Mouse (Mus musculus) urinary bladder, postnatal 4 days (tissue): ENCODE results near the gene Ngdn.
"Not testable (repeated sequence)": the region's sequence is repeated elsewhere in the genome, so short reads cannot be mapped to it uniquely, and the experiment has no call there.

ENCODE experiments used
- DNase-seq, 2 experiments: peaks; one replicate each; pipeline ENCODE4 v3.0.0; 2021 to 2022; ENCODE audit warnings: low spot score in 2 of 2

The Ngdn gene

DNA sequence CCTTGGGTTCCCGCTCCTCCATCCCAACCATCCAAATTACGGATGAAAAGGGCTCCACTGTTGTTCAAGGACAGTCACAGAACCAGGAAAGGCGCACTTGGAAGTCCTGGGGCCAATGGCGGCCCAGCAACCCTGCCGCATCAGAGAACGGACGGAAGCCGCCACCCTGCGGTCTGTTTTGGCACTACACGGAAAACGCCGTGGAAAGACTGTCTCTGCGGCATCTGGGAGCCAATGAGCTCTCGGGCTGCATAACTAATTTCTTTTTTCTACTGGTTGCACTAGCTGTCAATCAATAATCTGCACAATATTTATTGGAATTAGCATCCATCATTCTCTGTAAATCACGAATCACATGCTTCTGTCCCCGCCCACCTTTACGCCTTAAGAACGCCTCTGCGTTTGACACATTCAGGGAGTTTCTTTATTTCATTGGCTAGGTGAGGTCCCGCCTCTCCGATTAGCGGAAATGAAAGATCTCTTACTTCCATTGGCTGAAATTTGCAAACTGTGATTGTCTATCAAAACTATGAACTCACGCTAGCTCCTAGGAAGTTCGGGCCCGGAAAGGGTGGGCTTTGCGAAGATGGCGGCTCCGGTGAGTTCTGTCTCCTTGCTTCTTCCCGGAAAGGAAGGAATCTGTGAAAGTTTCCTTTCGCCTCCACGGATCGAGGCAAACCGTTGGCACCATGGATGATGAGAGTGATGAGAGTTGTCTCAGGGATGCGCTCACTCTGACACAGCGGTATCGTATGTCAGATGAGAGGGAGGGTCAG is at the start of gene Ngdn:
Ngdn (plus strand) TSS at position 464 of the 776 bp plus-strand sequence.
- peak; percentile 97 for DNase-seq

DNA sequence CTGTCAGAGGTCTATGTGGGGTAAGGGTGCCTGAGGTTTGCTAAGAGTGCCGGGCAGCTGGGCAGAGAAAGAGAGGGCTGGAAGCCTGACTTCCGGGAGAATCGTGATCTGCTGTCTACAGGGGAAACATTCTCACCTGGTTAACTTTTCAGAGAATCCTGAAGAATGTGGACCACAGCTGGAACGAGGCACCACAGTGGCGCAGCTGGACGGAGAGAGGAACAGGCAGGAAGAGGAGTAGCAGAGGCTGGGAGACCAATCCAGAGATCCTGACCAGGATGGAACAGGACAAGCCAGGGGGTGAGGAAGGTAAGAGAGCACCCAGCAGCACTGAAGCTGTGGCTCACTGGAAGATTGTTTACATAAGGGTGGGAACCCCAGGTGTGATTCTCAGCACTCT is 49.6 kb upstream of the Ngdn start:
- DNase-seq, result no peak

DNA sequence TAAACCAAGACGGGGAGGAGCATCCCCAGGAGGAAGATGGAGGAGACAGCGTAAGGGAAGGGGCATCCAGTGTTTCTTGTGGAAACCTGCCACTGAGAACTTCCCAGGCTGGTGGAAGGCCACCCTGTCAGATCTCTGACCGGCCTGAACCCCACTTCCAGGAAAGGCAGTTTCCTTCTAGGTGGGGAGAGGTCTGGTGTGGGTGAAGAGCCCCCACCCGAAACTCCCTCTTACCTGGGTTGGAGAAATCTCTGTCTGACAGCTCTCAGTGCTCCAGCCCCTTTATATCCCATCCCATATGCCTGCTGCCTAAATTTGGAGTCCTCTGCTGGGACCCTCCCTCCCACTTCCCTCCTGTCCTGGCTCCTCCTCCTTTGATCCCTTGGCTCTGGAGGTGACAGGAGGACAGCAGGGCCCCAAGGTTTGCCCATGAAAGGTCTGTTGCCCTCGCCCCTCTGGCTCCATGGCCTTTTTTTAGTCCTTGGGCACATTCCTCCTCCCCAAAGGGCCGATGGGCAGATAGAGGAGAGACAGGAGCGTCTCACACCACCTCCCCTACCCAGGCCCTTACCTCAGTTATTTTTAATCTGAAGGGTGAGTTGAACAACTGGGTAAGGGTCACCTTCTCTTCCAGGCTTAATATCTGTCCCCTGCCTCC is 48.8 kb upstream of the Ngdn start, which contains the start of gene Myh6:
Myh6 (minus strand) TSS at position 608 of the 658 bp plus-strand sequence.
- DNase-seq, result no peak

DNA sequence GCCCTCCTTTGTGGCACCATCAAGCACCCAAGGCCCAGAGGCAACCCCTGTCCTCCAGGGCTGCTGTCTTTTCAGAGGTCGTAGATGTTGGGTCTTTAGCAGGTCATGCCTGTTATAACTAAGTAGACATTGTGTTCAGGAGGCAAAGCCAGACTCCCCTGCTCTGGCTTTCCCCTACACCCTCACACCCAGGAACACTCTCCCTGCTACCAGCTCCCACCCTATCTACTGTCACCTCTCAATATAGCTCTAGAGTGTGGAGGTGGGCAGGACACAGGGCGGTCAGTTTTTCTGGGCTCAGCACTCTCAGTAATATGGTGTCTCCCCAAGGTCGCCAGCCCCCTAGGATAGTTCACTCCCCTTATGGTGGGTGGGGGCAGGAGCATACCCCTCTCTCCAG is 47.4 kb upstream of the Ngdn start:
- DNase-seq, result no peak

DNA sequence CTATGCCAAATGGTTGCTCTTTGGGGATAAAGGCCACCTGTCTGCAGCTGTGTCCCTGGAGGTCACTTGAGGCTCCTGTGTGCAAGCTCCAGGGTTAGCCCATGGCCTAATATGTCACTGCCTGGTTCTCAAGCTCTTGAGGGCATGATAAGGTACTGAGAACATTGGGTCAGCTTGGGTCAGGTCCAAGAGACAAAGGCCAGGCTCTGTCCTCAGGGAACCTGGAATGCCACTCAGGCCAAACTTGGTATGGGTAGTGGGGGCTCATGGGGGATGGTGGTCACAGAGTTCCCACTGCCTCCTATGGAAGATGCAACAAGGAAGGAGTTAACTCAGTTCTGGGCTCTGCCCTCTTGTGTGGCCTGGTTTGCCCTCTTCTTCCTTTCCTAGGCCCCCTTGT is 46.9 kb upstream of the Ngdn start:
- no peak for DNase-seq

DNA sequence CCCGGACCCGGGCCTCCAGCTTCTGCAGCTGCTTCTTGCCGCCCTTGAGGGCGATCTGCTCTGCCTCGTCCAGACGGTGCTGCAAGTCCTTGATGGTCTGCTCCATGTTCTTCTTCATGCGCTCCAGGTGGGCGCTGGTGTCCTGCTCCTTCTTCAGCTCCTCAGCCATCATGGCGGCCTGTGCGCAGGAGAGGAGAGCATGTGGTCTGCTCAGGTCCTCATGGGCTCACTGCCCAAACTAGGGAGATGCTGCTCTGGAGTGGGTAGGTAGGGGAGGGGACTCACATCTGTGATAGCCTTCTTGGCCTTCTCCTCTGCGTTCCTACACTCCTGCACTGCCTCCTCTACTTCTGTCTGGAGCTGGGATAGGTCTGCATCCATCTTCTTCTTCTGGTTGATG is 42.5 kb upstream of the Ngdn start:
- not testable (repeated sequence) for DNase-seq

DNA sequence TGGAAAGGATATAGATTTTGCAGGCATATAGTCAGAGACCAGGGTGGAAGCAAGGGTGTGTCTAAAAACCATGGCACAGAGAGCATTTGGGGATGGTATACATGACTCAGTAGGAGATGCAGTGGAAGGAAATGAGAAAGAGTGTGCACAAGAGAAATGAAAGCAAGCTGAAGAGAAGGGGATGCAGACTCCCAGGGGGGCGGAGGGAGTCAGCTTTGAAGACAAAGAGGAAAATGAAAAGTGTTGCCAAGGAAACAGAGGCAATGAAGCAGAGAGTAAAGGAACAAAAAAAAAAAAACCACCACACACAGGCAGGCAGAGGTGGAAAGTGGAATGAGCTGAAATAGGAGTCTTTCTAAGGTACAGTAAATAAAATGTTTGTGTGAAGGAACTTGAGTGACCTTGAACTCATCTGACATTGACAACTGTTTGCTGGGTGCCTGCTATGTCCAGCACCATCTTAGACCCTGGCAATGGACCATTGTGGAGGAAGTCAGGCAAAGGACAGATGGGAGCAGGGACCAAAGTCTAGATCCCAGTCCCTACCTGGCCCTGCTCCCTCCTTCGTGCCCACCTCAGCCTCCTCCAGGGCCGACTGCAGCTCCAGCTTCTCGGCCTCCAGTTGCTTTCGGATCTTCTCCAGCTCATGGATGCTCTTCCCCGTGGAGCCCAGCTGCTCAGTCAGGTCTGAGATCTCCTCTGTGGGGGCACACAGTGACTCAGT is 41.0 kb upstream of the Ngdn start:
- no peak for DNase-seq

DNA sequence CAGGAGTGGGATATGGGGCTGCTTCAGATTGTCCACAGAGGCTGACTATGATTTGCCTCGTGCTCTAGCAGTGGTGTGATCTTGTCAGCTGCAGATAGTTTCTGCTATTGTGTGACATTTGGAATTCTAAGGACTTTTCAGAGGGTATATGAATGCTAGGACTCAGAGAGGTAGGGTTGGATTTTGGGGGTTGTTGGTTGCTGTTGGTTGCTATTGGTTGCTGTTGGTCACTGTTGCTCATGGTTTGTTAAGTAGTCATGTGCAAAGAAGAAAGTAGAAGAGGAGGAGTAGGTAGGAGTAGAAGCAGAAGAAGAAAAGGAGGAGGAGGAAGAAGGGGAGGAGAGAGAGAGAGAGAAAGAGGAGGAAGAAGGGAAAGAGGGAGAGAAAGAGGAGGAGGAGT is 38.6 kb upstream of the Ngdn start, which contains the start of gene Gm17428:
Gm17428 (plus strand) TSS at position 301 of the 400 bp plus-strand sequence.
- DNase-seq, result no peak

DNA sequence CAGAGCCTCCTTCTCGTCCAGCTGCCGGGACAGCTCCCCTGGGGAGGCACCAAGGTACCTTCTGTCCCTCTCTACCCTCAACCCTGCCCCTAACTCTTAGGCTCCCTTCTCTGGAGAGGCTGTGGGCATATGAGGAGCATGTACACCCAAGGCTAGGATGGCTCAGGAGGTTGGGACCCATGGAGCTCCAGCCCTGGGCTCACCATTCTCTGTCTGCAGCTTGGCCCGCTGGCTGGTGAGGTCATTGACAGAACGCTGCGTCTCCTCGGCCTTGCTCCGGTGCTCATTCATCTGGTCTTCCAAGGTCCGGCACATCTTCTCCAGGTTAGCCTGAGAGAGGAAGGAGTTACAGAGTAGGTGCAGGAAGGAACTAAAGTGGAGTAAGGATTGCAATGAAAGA is 36.6 kb upstream of the Ngdn start:
- DNase-seq, result no peak

DNA sequence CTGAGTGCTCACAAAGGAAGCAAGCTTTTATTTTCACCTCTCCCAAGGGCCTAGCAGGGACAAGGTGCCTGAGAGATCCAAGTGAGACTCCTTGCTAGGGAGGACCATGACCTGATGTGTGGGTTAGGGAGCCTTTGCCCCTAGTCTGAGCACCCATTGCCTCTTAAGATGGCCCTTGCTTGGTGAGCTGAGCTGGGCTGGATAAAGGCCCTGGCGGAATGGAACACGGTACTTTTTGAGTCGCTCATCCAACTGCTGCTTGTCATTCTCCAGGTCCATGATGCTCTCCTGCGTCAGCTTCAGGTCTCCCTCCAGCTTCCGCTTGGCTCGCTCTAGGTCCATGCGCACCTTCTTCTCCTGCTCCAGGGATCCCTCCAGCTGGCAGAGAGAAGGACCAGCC is 33.3 kb upstream of the Ngdn start:
- no peak for DNase-seq

DNA sequence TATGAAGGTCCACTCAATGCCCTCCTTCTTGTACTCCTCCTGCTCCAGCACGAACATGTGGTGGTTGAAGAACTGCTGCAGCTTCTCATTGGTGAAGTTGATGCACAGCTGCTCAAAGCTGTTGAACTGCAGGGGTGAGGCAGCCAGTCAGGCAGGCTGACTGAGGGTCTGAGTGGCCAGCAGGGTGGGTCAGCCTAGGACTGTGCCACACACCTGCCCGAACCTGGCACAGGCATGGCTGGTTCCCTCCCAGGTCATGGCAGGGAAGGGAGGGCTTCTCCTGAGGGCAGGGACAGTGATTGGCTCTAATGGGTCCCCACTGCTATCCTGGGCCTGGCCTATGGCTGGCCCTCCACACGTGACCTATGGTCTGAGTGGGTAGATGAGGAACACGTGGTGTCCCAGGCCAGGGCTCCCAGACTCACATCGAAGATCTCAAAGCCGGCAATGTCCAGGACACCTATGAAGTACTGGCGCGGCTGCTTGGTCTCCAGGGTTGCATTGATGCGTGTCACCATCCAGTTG is 26.8 kb upstream of the Ngdn start:
- DNase-seq, result not testable (repeated sequence)

DNA sequence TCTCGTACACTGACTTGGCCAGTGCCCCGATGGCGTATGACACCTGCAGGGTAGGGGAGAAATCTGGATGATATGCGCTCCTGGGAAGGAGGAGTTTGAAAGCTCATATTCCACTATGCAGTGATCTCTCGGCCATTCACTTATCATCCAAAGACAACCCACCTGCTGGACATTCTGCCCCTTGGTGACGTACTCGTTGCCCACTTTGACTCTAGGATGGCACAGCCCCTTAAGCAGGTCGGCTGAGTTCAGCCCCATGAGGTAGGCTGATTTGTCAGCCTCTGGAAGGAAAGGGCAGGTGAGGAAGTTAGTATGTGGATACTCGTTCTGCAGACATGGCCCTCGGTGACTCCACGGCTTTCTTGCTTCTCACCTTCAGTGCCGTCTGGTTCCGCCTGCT is 26.4 kb upstream of the Ngdn start:
- no peak for DNase-seq

DNA sequence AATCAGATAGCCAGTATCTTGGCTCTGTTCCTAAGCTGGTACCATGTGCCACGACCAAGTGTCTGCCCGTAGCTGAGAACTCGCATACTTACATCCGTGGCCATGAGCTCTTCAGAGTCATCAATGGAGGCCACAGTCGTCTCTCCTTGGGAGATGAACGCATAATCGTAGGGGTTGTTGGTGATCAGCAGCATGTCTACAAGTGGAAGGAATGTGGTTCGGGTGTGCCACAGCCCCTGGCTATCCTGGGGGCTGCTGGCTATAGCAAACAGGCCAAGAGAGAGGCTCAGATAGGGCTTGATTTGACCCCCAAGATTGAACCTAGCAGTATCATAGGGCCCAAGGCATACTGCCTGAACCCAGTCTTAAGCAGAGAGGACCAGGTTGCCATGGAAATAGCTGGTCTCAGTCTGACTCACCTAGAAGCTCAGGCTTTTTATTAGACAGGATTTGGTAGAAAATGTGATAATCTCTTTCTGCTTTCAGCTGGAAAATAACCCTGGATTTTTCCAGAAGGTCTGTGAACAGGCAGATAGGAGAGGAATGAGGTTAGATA is 25.3 kb upstream of the Ngdn start:
- no peak for DNase-seq

DNA sequence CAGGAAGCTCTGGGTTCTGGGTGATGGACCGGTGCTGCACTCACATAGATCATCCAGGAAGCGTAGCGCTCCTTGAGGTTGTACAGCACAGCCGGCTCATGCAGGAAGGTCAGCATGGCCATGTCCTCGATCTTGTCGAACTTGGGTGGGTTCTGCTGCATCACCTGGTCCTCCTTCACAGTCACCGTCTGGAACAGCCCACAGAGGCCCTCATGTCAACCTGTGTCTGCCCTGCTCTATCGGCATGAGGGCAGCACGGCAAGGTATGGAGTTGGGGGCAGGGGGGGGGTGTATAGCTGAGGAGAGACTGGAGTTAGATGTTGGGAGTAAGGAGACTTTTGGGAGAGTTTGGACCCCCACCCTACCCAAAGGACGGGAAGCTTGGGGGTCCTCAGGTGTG is 23.1 kb upstream of the Ngdn start:
- no peak for DNase-seq

DNA sequence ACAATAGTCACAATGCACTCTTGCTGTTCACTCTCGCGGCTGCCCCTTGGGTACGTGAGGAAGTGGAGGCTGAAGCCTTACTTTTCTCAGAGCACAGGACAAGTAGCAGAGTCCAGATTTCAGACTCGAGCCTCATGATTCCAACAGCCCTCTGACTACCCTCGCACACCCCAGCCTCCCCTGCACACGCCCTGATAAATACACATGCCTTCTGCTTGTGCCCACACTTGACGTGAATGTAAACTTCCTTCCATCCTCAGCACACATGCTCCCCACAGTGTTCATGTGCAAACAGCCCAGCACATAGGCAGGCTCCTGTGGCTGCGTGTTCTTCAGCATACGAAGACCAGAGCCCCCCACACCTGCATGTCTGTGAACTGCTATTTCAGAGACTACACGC is 21.6 kb upstream of the Ngdn start:
- no peak for DNase-seq

DNA sequence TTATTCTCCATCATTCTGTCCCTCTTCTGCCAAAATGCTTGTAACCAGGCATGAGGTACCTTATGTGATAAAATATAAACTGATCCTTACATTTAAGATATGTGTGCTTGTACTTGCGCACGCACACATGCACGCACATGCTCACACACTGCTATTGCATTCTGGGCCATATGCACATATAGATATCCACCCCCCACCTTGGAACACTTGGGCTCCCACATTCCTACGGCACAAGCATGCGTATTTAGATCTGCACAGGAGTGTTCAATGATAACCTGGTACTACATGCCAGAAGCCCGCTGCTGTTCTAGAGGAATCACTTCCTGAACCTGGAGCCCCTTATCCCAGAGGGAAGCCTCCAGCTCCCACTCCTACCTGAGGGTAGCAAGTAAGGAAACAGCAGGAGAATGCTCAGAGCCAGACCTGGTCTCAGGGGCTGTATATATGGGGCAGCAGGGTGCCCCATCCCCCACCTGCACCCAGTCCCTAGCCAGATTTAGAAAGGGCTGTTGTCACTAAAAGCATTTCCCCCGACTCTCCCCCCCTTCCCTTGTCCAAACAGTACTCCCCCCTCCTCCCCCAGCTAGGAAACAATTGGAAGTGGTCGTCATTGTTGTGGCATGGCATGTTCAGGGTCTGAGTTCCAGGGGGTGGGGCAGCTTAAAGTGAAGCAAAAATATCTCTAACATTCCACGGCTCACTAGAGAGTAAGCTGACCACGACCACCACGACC is 21.0 kb upstream of the Ngdn start, which contains the start of gene Myh7:
Myh7 (minus strand) TSS at position 491 of the 733 bp plus-strand sequence.
- DNase-seq, result no peak

DNA sequence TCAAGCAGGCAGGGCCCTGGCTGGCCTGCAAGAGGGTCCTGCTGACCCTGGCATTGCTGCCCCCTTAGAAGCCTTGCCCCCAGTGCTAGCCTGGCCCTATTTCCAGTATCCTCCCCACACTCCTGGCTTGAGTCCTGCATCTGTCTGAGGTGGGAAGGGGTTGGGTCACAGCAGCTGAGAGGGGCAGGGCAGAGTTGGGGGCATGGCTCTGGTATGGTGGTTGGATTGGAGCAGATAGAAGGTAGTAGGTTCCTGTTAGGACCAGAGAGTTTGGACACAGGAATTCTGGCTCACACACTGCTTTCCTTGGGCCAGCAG is 20.4 kb upstream of the Ngdn start:
- no peak for DNase-seq

DNA sequence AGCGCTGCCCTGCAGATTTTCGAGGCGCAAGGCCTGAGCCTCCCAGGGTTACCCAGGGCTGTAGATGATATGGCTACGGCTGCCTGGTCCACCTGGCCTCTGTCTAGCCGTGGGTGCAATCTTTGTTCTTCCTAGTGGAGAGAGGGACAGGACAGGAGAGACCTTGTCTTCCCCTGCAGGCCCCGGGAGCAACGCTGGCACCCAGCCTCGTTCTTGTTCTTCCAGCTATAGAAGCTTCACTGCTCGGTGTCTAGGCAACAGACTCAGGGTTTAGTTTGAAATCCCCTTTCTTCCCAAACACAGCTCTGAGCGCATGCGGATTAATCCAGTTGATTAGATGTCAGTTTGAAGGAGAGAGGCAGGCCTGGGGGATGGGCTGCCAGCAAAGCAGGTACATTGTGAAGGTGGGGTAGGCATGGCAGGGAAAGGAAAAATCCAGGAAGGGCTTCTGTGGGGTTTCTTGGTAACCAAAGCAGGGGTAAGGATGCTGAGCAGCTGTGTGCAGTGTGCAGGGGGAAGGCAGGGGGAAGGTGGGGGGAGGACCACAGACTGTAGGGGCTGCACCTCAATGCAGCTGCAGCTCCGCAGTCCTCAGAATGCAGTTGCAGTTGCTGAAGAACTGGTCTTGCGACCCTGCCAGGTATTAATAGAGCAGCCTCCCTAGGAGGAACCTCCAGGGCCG is 19.7 kb upstream of the Ngdn start:
- no peak for DNase-seq

DNA sequence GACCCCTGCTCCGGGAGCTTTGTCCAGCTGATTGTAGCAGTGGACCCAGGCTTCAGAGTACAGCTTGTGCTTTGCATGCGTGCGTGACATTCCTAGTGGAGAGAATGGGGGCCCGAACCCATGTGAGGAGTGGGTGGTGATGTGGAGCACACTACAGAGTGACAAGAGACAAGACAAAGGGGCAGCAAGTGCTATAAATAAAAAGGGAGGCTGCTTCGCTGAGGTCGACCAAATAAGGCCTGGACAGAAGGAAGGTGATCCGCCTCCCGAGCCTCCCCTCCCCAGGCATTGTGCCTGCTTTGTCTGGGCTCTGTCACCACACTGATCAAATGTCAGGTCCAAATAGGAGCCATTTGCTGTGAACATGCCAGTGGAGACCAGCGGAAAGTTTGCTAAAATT is 18.5 kb upstream of the Ngdn start:
- DNase-seq, result no peak

DNA sequence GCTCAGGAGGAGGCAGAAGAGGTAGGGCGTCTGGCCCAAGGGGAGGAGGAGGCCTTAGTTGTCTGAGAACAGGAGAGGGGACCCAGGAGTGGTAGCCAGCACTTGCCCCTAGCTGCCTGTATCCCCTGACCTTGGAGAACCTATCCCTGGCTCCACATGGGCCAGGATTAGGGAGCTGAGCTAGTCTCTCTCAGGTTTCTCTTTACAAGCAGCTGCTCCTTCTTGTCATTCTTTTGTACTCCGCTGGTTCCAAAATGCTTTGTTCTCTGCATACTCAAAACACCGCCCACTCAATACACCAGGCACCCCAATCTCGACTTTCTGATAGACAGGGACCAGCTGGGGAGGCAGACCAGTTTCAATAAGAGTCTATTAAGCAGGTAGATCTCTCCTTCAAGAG is 18.0 kb upstream of the Ngdn start:
- no peak for DNase-seq

DNA sequence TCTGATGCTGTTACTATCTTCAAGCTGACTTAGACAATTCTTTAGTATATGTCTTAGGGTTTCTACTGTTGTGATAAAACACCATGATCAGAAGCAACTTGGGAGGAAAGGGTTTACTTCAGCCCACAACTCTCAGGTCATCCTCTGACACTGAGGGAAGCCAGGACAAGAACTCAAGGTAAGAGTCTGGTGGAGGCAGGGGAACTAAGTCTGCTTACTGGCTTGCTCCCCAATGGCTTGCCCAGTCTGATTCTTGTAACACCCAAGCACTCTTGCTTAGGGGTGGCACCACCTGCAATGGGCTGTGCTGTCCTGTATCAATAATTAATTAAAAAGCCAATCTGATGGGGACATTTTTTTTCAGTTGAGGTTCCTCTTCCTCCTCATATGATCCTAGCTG is 16.6 kb upstream of the Ngdn start:
- no peak for DNase-seq
